Mouse (Mus musculus) intestine, embryonic 14.5 days (tissue): ENCODE results near the gene D330020A13Rik. TPM values are rescaled to one million over a fixed set of nuclear protein-coding genes. Genes with fewer than 3 reads are reported as not detected.

Experiments
- ATAC-seq: fragments of 200-750 bp; cut with Nextera tagmentation; replicated peaks from 2 replicates; pipeline ENCODE4 v1.8.0; 2017; ENCODE audit warnings: low read depth, moderate number of reproducible peaks, moderate TSS enrichment, moderate library complexity; ENCODE audit not compliant: low FRiP score, low TSS enrichment
- DNase-seq: peaks from one replicate; pipeline ENCODE4 v3.0.0-alpha.2; 2018; ENCODE audit warnings: low spot score
- H3K27ac ChIP-seq: fragments of 300-500 bp; sonication (generic); 2 replicates; pipeline ENCODE4 v1.5.1; 2014; ENCODE audit warnings: low read depth, mild to moderate bottlenecking, control low read depth
- H3K27me3 ChIP-seq: fragments of 300-500 bp; sonication (generic); replicated peaks from 2 replicates; pipeline ENCODE4 v1.6.1; 2014; ENCODE audit warnings: low read length, control low read depth; ENCODE audit not compliant: control insufficient read depth, insufficient read depth
- H3K36me3 ChIP-seq: fragments of 300-500 bp; sonication (generic); 2 replicates; pipeline ENCODE4 v1.6.1; 2014; ENCODE audit warnings: low read length, control low read depth; ENCODE audit not compliant: control insufficient read depth, insufficient read depth
- H3K4me1 ChIP-seq: fragments of 300-500 bp; sonication (generic); replicated peaks from 2 replicates; pipeline ENCODE4 v1.6.1; 2014; ENCODE audit warnings: low read length, control low read depth, mixed read lengths; ENCODE audit not compliant: control insufficient read depth, insufficient read depth
- H3K4me2 ChIP-seq: fragments of 300-500 bp; sonication (generic); 2 replicates; pipeline ENCODE4 v1.6.1; 2014; ENCODE audit warnings: low read length
- H3K4me3 ChIP-seq: fragments of 300-500 bp; sonication (generic); 2 replicates; pipeline ENCODE4 v1.5.1; 2014; ENCODE audit warnings: low read depth, low read length, control low read depth, mixed read lengths
- H3K9ac ChIP-seq: fragments of 300-500 bp; sonication (generic); 2 replicates; pipeline ENCODE4 v1.6.1; 2014; ENCODE audit warnings: mild to moderate bottlenecking, low read length
- H3K9me3 ChIP-seq: fragments of 300-500 bp; sonication (generic); 2 replicates; pipeline ENCODE4 v1.6.1; 2016; ENCODE audit warnings: low read length, control low read depth; ENCODE audit not compliant: control insufficient read depth
- WGBS: fragments of 180-500 bp; shearing (Covaris S2); extraction: QIAGEN DNeasy Blood & Tissue Kit; methylation state at CpG from one replicate; pipeline ENCODE4 v1.1.7; 2014; 5-methylcytosine and 5-hydroxymethylcytosine counted together
- polyA plus RNA-seq: library from polyadenylated mRNA; unstranded; fragments of >200 nt; fragmentation: Nextera tagmentation; extraction: Ambion mirVana; gene quantifications from 2 replicates; pipeline ENCODE4 v1.2.1, GENCODE M21; 2014

D330020A13Rik gene
- polyA plus RNA-seq, 1 experiment from 2014 or later, result not detected

DNA sequence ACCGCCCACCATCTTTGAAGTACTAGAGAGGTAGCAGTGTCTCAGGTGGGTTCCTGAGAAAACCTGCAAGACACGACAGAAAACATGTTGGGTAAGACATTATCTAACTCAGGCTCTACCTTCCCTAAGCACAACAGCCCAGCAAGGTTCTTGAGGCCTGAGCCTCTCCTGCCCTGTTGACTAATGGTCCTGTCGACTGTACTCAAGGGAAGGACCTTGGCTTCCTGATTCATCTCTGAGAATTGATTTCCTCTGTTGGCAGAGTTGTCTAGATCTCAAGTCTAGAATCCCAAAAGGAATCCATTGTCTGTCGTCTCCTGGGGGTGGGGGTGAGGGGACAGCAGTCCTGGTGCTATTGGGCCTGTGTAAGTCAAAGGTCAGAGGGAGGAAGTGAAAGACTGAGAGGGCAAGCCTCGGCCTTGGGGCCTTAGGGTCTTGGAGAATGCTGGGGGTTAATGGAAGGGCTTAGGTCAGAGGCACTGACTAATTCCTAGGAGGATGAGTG is 37.7 kb upstream of the D330020A13Rik start:
- no peak overlapping the region for H3K4me2 ChIP-seq
- ATAC-seq (no peak), DNase-seq (no peak)
- H3K36me3 ChIP-seq, result no peaks in the 10 kb centered on the region
- H3K9ac ChIP-seq, result no peak overlapping the region
- no peaks in the 10 kb centered on the region for H3K27me3 ChIP-seq
- peaks cover 5% of the 10 kb centered on the region; the same call in 1 of the 2 replicates for H3K4me1 ChIP-seq
- WGBS, result 64% methylated on average over 5 of the region's 5 CpGs
- no peaks in the 10 kb centered on the region for H3K9me3 ChIP-seq
- no peak overlapping the region for H3K4me3 ChIP-seq
- H3K27ac ChIP-seq, result no peak overlapping the region

DNA sequence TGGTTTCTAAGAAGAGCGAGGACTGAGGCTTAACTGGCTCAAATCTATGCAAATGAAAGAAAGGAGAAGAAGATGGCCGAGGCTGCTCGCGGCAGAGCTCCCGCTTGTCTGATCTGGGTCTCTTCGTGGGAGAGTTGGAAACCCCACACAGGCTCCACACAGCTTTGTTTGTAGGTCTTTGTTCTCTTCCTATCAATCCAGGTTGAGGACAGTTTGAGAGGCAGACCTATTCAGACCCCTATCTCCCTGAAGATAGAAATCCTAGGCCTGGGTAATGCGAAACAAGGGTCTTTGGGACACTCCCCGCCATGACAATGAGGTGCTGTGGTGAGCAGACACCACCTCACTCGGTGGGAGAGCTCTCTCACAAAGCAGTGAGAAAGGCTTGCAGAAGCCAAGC is 34.7 kb upstream of the D330020A13Rik start:
- WGBS, result 42% methylated on average over 9 of the region's 9 CpGs
- Histone ChIP-seq H3K9ac (no peak overlapping the region), H3K4me2 (no peak overlapping the region), H3K27me3 (no peaks in the 10 kb centered on the region), H3K36me3 (no peaks in the 10 kb centered on the region), H3K27ac (no peak overlapping the region), H3K4me1 (peaks cover 10% of the 10 kb centered on the region), H3K4me3 (no peak overlapping the region), H3K9me3 (no peaks in the 10 kb centered on the region)
- ATAC-seq (no peak), DNase-seq (no peak)

DNA sequence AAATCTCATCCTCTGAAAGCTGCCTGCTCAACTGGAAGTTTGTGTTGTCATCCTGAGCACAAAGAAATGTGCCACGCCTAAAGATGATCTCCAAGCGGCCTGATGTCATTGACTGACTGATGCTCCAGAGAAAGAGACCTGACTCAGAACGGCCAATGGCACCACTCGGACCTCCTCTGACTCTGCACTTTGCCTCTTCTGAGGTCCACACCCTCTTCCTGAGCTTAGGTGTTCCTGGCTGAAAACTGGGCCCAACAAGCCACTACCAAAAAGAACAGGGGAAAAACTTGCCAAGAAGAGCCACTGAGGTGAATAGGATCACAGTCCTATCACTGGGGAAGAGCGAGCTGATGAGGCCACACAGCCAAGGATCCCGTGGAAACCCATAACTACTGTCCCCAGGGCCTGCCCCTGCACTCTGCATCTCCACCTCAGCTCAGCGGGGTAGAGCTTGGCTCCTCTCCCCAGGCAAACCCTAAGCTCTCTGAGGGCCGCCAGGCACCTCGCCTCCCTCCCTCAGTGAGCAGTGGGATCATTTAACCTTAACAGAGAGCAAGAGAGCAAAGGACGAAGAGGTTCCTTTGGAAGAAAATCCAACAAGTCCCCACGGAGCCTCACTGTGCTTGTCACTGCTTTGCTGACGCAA is 31.2 kb upstream of the D330020A13Rik start:
- Histone ChIP-seq H3K27me3 (no peaks in the 10 kb centered on the region), H3K36me3 (no peaks in the 10 kb centered on the region), H3K9me3 (no peaks in the 10 kb centered on the region), H3K4me2 (no peak overlapping the region), H3K27ac (no peak overlapping the region), H3K9ac (no peak overlapping the region), H3K4me1 (peaks cover 6% of the 10 kb centered on the region), H3K4me3 (no peak overlapping the region)
- ATAC-seq (no peak), DNase-seq (no peak)
- WGBS, result 59% methylated on average over 12 of the region's 12 CpGs

DNA sequence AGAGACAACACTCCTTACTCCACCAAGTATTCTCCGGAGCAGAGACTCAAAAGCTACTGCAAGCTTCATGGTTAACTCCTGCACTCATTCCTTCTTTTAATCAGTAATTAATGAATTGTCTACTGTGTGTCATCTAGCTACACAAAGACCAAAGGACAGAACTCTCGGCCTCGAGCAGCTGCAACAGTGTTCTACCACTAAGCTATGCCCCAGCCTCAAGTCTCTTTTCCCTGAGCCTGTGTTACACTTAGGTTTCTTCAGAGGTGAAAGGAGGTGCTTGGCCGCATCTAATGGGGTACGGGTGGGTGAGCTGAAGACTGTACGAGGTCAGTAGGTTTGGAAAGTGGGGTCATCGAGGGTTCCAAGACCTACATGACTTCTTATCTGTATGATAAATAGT is 30.6 kb upstream of the D330020A13Rik start:
- ATAC-seq, result no peak
- DNase-seq, result no peak
- no peaks in the 10 kb centered on the region for H3K27me3 ChIP-seq
- no peak overlapping the region for H3K4me3 ChIP-seq
- no peak overlapping the region for H3K9ac ChIP-seq
- H3K9me3 ChIP-seq, result no peaks in the 10 kb centered on the region
- H3K4me1 ChIP-seq, result peaks cover 6% of the 10 kb centered on the region
- H3K4me2 ChIP-seq, result no peak overlapping the region
- 80% methylated on average over 7 of the region's 7 CpGs for WGBS
- no peak overlapping the region for H3K27ac ChIP-seq
- H3K36me3 ChIP-seq, result no peaks in the 10 kb centered on the region

DNA sequence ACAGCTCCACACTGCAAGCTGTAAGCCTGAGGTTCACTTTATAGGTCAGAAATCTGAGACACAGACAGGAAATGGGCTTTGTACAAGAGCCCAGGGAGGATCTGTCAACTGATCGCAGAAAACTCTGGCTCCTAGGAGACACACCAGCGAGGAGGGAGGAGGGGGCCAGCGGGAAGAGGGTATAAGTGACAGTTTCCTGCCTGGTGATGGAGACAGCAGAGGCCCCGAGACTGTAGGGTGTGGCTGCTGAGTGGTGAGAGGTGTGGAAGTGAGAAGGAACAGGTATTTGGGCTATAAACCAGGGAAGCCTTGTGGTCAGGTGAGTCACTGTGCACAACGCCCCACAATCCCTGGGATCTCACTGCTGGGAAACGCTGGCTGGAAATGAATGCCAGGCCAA is 30.0 kb upstream of the D330020A13Rik start:
- Histone ChIP-seq H3K27ac (no peak overlapping the region), H3K9me3 (no peaks in the 10 kb centered on the region), H3K9ac (no peak overlapping the region), H3K4me3 (no peak overlapping the region), H3K4me2 (no peak overlapping the region), H3K27me3 (no peaks in the 10 kb centered on the region), H3K36me3 (no peaks in the 10 kb centered on the region), H3K4me1 (peaks cover 6% of the 10 kb centered on the region)
- ATAC-seq, result peak; percentile 69; the same call in 1 of the 2 replicates
- DNase-seq, result peak; percentile 62
- WGBS, result 27% methylated on average over 6 of the region's 6 CpGs

DNA sequence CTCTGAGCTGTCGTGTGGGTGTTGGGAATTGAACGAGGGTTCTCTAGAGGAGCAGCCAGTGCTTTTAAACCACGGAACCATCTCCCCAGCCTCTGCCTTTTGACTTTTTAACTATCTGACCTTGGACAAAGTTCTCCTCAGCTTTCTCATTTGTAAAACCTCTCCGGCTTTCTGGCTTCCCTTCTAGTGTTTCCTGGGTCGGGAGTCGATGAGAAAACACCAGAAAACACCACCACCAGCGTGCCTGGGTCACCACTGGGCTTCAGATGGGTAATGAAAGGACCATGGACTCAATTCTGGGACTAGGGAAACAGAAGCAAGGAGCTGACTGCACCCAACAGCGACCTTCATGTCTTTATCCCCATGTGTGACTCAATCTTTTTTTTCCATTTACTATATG is 20.0 kb upstream of the D330020A13Rik start:
- DNase-seq (no peak), ATAC-seq (no peak)
- Histone ChIP-seq H3K4me2 (no peak overlapping the region), H3K36me3 (no peaks in the 10 kb centered on the region), H3K4me3 (no peak overlapping the region), H3K27ac (no peak overlapping the region), H3K9ac (no peak overlapping the region), H3K9me3 (no peaks in the 10 kb centered on the region), H3K27me3 (no peaks in the 10 kb centered on the region), H3K4me1 (no peaks in the 10 kb centered on the region)
- WGBS, result 73% methylated on average over 8 of the region's 8 CpGs

DNA sequence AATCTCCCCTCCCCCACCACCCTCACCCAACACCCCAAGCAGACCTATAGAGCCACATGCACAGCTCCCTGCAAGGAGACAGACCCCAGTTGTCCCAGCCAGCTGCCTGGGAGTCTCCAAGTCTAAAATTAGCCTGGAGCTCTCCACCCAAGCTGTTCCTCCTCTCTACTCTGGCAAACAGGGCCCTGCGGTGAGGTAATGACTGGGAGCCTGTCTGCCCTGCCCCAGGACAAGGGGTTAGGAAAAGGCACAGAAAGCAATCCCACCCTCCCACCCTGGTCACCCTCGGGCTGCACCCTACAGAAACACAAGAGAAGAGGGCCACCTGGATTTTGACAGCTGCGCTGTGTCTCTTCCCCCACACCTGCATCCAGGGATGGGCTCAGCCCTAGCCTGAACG is 19.3 kb upstream of the D330020A13Rik start:
- Histone ChIP-seq H3K27me3 (no peaks in the 10 kb centered on the region), H3K4me3 (no peak overlapping the region), H3K9ac (no peak overlapping the region), H3K36me3 (no peaks in the 10 kb centered on the region), H3K4me2 (no peak overlapping the region), H3K27ac (no peak overlapping the region), H3K4me1 (no peaks in the 10 kb centered on the region), H3K9me3 (no peaks in the 10 kb centered on the region)
- DNase-seq (no peak), ATAC-seq (no peak)
- 50% methylated on average over 4 of the region's 4 CpGs for WGBS

DNA sequence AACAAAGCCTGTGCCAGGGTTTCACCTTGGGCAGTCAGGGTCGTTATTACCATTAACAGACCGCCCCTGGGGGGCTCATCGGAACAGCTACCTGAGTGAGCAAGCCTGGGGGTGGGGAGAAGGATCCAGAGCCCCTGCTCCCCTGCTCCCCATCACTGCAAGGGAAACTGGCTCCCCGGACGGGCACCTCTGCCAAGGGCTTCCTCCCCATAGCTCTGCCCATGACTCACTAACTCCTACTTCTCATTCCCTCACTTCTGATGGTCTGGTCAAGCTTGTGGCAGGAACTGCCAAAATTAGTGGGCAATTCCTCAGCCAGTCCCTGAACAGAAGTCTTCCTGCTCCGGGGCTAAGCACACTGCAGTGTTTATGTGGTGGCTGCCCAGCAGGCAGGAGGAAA is 18.9 kb upstream of the D330020A13Rik start:
- Histone ChIP-seq H3K27me3 (no peaks in the 10 kb centered on the region), H3K9me3 (no peaks in the 10 kb centered on the region), H3K9ac (no peak overlapping the region), H3K36me3 (no peaks in the 10 kb centered on the region), H3K4me3 (no peak overlapping the region), H3K4me1 (no peaks in the 10 kb centered on the region), H3K27ac (no peak overlapping the region), H3K4me2 (no peak overlapping the region)
- DNase-seq (no peak), ATAC-seq (no peak)
- 56% methylated on average over 6 of the region's 6 CpGs for WGBS

DNA sequence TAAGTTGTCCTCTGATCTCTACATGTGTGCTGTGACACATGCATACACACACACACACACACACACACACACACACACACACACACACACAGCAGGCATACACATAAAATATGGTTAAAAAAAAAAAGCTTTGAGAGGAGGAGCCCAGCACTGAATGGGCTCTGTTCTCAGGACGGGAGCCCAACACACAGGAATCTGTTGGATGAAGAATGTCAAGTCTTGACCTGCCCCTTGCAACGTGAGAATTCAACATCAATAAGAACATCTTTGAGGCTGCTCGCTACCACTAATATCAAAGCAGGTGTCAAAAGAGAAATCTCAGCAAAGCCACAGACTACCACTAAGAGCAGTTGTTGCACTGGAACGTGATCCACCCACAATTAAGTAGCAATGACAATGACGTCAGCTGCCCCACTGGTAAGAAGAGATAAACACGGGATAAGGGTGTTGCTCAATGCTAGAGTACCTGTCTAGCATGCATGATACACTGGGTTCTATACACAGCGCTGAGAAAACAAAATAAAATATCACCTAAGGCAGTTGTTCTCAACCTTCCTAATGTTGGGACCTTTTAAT is 17.2 kb upstream of the D330020A13Rik start:
- WGBS, result 81% methylated on average over 7 of the region's 7 CpGs
- ATAC-seq (no peak), DNase-seq (no peak)
- Histone ChIP-seq H3K4me2 (no peak overlapping the region), H3K4me3 (no peak overlapping the region), H3K9ac (no peak overlapping the region), H3K27me3 (no peaks in the 10 kb centered on the region), H3K4me1 (no peaks in the 10 kb centered on the region), H3K9me3 (no peaks in the 10 kb centered on the region), H3K36me3 (no peaks in the 10 kb centered on the region), H3K27ac (no peak overlapping the region)
